Mouse (Mus musculus) kidney, embryonic 14.5 days (tissue): ENCODE results near the gene Elp5. TPM values are rescaled to one million over a fixed set of nuclear protein-coding genes. Genes with fewer than 3 reads are reported as not detected.

Source experiments
- ATAC-seq: fragments of 200-750 bp; cut with Nextera tagmentation; 2 replicates; pipeline ENCODE4 v1.8.0; 2017; ENCODE audit warnings: moderate number of reproducible peaks, mild to moderate bottlenecking, moderate TSS enrichment, moderate library complexity; ENCODE audit not compliant: low FRiP score, low TSS enrichment
- H3K27ac ChIP-seq: fragments of 300-500 bp; sonication (generic); 2 replicates; pipeline ENCODE4 v1.5.1; 2014; ENCODE audit warnings: low read depth, mild to moderate bottlenecking, low read length, moderate library complexity, mixed read lengths
- H3K27me3 ChIP-seq: fragments of 300-500 bp; sonication (generic); 2 replicates; pipeline ENCODE4 v1.6.1; 2014; ENCODE audit warnings: mild to moderate bottlenecking, low read length; ENCODE audit not compliant: control insufficient read depth, insufficient read depth
- H3K36me3 ChIP-seq: fragments of 300-500 bp; sonication (generic); 2 replicates; pipeline ENCODE4 v1.6.1; 2014; ENCODE audit warnings: low read length, mixed read lengths; ENCODE audit not compliant: control insufficient read depth, insufficient read depth
- H3K4me1 ChIP-seq: fragments of 300-500 bp; sonication (generic); 2 replicates; pipeline ENCODE4 v1.6.1; 2014; ENCODE audit warnings: low read length, mixed read lengths; ENCODE audit not compliant: control insufficient read depth, insufficient read depth
- H3K4me2 ChIP-seq: fragments of 300-500 bp; sonication (generic); replicated peaks from 2 replicates; pipeline ENCODE4 v1.6.1; 2014; ENCODE audit warnings: low read depth, mild to moderate bottlenecking, low read length
- H3K4me3 ChIP-seq: fragments of 300-500 bp; sonication (generic); 2 replicates; pipeline ENCODE4 v1.5.1; 2014; ENCODE audit warnings: mild to moderate bottlenecking, low read length
- H3K9ac ChIP-seq: fragments of 300-500 bp; sonication (generic); 2 replicates; pipeline ENCODE4 v1.6.1; 2014; ENCODE audit warnings: low read depth, mild to moderate bottlenecking, low read length, moderate library complexity
- H3K9me3 ChIP-seq: fragments of 300-500 bp; sonication (generic); 2 replicates; pipeline ENCODE4 v1.6.1; 2016; ENCODE audit warnings: low read length; ENCODE audit not compliant: control insufficient read depth
- WGBS: fragments of 180-500 bp; shearing (Covaris S2); extraction: QIAGEN DNeasy Blood & Tissue Kit; methylation state at CpG from one replicate; pipeline ENCODE4 v1.1.7; 2014; 5-methylcytosine and 5-hydroxymethylcytosine counted together
- microRNA counts: library from miRNA; unstranded; fragments of <30 nt; microRNA quantifications from one replicate; lab custom pipeline; 2017
- microRNA-seq: library from miRNA; unstranded; fragments of <30 nt; microRNA quantifications from one replicate; pipeline ENCODE4, GENCODE M21; 2016
- polyA plus RNA-seq: library from polyadenylated mRNA; unstranded; fragments of >200 nt; fragmentation: Nextera tagmentation; extraction: Ambion mirVana; gene quantifications from 2 replicates; pipeline ENCODE4 v1.2.1, GENCODE M21; 2014

The Elp5 gene
- polyA plus RNA-seq, 1 experiment from 2014 or later: 117 TPM

DNA sequence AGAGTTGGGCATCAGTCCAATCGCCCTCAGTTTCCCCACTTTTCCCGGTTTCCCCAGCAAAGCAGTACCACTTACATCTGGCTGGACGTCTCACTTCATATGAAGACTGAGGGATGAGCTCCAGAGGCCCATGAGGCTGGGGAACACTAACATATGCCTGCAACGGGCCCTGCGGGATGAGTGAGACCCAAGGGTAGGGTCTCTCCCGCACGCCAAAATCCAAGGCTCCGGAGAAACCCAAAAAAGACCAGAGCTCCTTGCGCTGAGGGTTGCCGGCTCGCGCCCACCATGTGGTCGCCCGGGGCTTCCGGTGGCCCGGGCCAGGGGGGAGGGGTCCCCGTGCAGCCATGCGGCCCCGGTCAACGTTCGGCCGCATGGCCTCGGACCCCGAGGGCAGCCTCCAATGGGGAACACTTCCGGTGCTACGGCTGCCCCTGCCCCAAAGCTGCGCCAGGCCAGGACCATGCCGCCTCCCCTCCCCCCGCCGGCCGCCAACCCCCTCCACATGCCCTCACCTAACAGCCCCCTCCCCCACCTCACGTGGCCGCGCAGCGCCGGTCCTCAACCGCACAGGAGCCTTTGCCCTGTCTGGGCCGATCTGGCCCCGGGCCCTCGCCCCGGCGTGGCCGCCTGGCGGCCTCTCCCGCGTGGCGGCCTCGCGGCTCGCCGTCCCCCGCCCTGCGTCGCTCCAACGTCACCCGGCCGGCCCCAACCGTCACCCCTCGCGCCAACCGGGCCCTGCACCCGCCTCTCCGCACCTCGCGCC is 61.9 kb downstream of the Elp5 start:
- Histone ChIP-seq H3K9ac (peak overlapping the region; percentile 98), H3K27ac (peak overlapping the region; percentile 96), H3K36me3 (peaks cover 39% of the 10 kb centered on the region), H3K27me3 (no peaks in the 10 kb centered on the region), H3K4me2 (peak overlapping the region; percentile 87), H3K9me3 (no peaks in the 10 kb centered on the region), H3K4me1 (peaks cover 17% of the 10 kb centered on the region), H3K4me3 (peak overlapping the region; percentile 87)
- ATAC-seq: peak; percentile 40
- WGBS: 1% methylated on average over 61 of the region's 65 CpGs

DNA sequence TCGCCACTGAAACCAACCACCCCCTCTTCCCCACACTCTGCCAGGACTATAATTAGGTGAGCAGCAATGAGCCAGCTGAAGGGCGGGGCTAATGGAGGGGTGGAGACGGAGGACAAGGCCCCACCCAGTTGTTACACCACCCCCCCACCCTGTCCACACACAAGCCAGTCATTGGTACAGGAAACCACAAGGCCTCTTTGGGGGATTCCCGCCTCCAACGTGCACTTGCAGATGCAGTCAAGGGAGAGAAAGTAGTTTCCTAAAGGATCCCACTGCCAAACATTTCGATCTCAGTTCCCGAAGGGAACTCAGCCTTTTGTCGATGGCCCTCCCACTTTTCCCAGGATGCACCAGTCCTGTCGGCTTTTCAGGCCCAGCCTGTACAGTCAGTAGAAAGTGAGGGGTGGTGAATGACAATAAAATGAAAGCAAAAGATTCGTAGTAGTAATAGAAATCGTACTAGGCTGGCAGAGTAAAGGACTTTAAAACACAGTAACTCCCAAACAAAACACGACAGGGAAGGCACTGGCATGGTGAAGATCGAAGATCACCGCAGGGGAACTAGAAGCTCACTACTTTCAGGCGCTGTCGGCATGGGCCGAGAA is 62.6 kb downstream of the Elp5 start:
- Histone ChIP-seq H3K9ac (peak overlapping the region; percentile 98), H3K36me3 (peaks cover 46% of the 10 kb centered on the region), H3K27ac (peak overlapping the region; percentile 96), H3K4me1 (peaks cover 22% of the 10 kb centered on the region), H3K27me3 (no peaks in the 10 kb centered on the region), H3K9me3 (no peaks in the 10 kb centered on the region), H3K4me3 (peak overlapping the region; percentile 87), H3K4me2 (peak overlapping the region; percentile 87)
- WGBS: under 1% methylated on average over 17 of the region's 17 CpGs
- no peak for ATAC-seq

DNA sequence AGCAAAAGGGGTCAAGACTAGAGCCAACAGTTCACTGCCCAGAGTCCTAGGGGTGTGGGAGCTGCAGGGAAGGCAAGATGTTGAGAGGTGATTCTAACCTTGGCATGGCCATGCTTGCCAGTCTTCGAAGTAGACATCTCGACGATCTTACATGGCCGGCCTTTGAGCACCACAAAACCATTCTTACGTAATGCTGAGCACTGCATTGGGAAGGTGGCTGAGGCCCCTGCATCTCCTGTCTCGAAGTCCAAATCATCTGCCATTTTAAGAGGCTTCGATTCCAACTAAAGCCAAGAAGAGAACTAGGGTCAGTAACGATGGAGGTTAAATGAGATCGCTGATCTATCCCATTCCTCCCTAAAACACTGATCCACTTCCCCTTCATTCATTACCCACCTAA is 63.3 kb downstream of the Elp5 start:
- Histone ChIP-seq H3K9me3 (no peaks in the 10 kb centered on the region), H3K9ac (peak overlapping the region; percentile 98; the same call in 1 of the 2 replicates), H3K4me1 (peaks cover 24% of the 10 kb centered on the region), H3K4me2 (peak overlapping the region; percentile 87), H3K36me3 (peaks cover 47% of the 10 kb centered on the region), H3K27ac (no peak overlapping the region), H3K4me3 (peak overlapping the region; percentile 87), H3K27me3 (no peaks in the 10 kb centered on the region)
- ATAC-seq: no peak
- WGBS: 82% methylated on average over 9 of the region's 9 CpGs

MicroRNA genes within 50 kb of the gene (microRNA counts, 519-probe panel; counts per million panel counts)
- not detected for microRNA mmu-miR-324-3p (lab: Ali Mortazavi, UCI)
- microRNA mmu-miR-324-5p (lab: Ali Mortazavi, UCI): 3,665 counts per million, percentile 19 among the panel's probes with 10 or more counts

Small RNA genes within 50 kb of the gene (microRNA-seq; reads per million reads assigned to microRNA genes)
- gene Gm44349: not detected
- 3,124 reads per million, percentile 88 among the genes with 10 or more reads in this experiment for gene Mir324

Other genes with a start within 250 kb of the Elp5 start
- 30.2 and 58.4 TPM in 2 replicates for gene Polr2a, start 223.9 kb downstream of the Elp5 start, polyA plus RNA-seq
- gene Slc35g3, start 220.5 kb downstream of the Elp5 start, polyA plus RNA-seq: 0.23 and 0.36 TPM in 2 replicates
- 2.0 and 2.2 TPM in 2 replicates for gene Zbtb4, start 216.6 kb downstream of the Elp5 start, polyA plus RNA-seq
- gene Chrnb1, start 186.6 kb downstream of the Elp5 start, polyA plus RNA-seq: 4.6 and 6.5 TPM in 2 replicates
- 1.7 and 1.9 TPM in 2 replicates for gene Fgf11, start 180.7 kb downstream of the Elp5 start, polyA plus RNA-seq
- gene Tmem102, start 176.9 kb downstream of the Elp5 start, polyA plus RNA-seq: 6.4 and 7.7 TPM in 2 replicates
- gene Gm39566, start 167.2 kb downstream of the Elp5 start, polyA plus RNA-seq: not detected in 2 replicates
- gene Spem2, start 164.1 kb downstream of the Elp5 start, polyA plus RNA-seq: not detected in 2 replicates
- gene Spem1, start 160.3 kb downstream of the Elp5 start, polyA plus RNA-seq: 0.27 TPM in 1 of 2 replicates, not detected in the other
- gene Nlgn2, start 144.7 kb downstream of the Elp5 start, polyA plus RNA-seq: 7.8 and 8.5 TPM in 2 replicates
- gene Tmem256, start 144.0 kb downstream of the Elp5 start, polyA plus RNA-seq: 354 and 512 TPM in 2 replicates
- gene Plscr3, start 136.1 kb downstream of the Elp5 start, polyA plus RNA-seq: 84.3 and 105 TPM in 2 replicates
- 2.3 and 4.9 TPM in 2 replicates for gene Tnk1, start 123.8 kb downstream of the Elp5 start, polyA plus RNA-seq
- gene Tmem95, start 104.5 kb downstream of the Elp5 start, polyA plus RNA-seq: not detected in 2 replicates
- gene Kctd11, start 101.1 kb downstream of the Elp5 start, polyA plus RNA-seq: 3.8 and 6.4 TPM in 2 replicates
- 0.20 and 0.28 TPM in 2 replicates for gene Acap1, start 87.0 kb downstream of the Elp5 start, polyA plus RNA-seq
- 12.4 and 15.1 TPM in 2 replicates for gene 2810408A11Rik, start 81.5 kb downstream of the Elp5 start, polyA plus RNA-seq
- gene Neurl4, start 81.4 kb downstream of the Elp5 start, polyA plus RNA-seq: 13.0 and 16.3 TPM in 2 replicates
- gene Gps2, start 68.6 kb downstream of the Elp5 start, polyA plus RNA-seq: 73.4 and 82.0 TPM in 2 replicates
- gene Eif5a, start 60.6 kb downstream of the Elp5 start, polyA plus RNA-seq: 2,108 and 2,169 TPM in 2 replicates
- 10.1 and 10.7 TPM in 2 replicates for gene Ybx2, start 46.7 kb downstream of the Elp5 start, polyA plus RNA-seq
- gene Slc2a4, start 34.3 kb downstream of the Elp5 start, polyA plus RNA-seq: 11.7 and 14.1 TPM in 2 replicates
- 117 and 132 TPM in 2 replicates for gene Cldn7, start 17.7 kb downstream of the Elp5 start, polyA plus RNA-seq
- 34.5 and 50.1 TPM in 2 replicates for gene Ctdnep1, start 1.4 kb downstream of the Elp5 start, polyA plus RNA-seq
- 426 and 499 TPM in 2 replicates for gene Gabarap, start 8.6 kb upstream of the Elp5 start, polyA plus RNA-seq
- gene Phf23, start 13.3 kb upstream of the Elp5 start, polyA plus RNA-seq: 48.5 and 63.1 TPM in 2 replicates
- gene Dvl2, start 18.1 kb upstream of the Elp5 start, polyA plus RNA-seq: 28.2 and 34.9 TPM in 2 replicates
- 41.1 and 58.4 TPM in 2 replicates for gene Acadvl, start 32.9 kb upstream of the Elp5 start, polyA plus RNA-seq
- gene Dlg4, start 34.4 kb upstream of the Elp5 start, polyA plus RNA-seq: 13.2 and 16.4 TPM in 2 replicates
- 2.0 and 2.4 TPM in 2 replicates for gene Asgr1, start 71.6 kb upstream of the Elp5 start, polyA plus RNA-seq
- not detected in 2 replicates for gene Asgr2, start 110.1 kb upstream of the Elp5 start, polyA plus RNA-seq
- gene Mgl2, start 147.8 kb upstream of the Elp5 start, polyA plus RNA-seq: 0.60 TPM in 1 of 2 replicates, not detected in the other
- gene Clec10a, start 173.7 kb upstream of the Elp5 start, polyA plus RNA-seq: 0.57 and 0.74 TPM in 2 replicates
- gene Slc16a11, start 230.2 kb upstream of the Elp5 start, polyA plus RNA-seq: 3.0 and 3.5 TPM in 2 replicates
- 8.4 and 14.2 TPM in 2 replicates for gene Slc16a13, start 238.5 kb upstream of the Elp5 start, polyA plus RNA-seq
- gene Bcl6b, start 247.3 kb upstream of the Elp5 start, polyA plus RNA-seq: 19.2 and 20.0 TPM in 2 replicates